Mouse (Mus musculus) forebrain, embryonic 12.5 days (tissue): Measurements from ENCODE around the gene Bcar3. TPM values are rescaled to one million over a fixed set of nuclear protein-coding genes. Genes with fewer than 3 reads are reported as not detected.
A peak's percentile ranks its signal among the peaks of the same experiment; 100 is the strongest.

ENCODE experiments used
- ATAC-seq: fragments of 200-750 bp; cut with Nextera tagmentation; 2 replicates; pipeline ENCODE4 v1.8.0; 2017; ENCODE audit warnings: moderate TSS enrichment; ENCODE audit not compliant: low FRiP score
- H3K27ac ChIP-seq: fragments of 300-500 bp; sonication (generic); 2 replicates; pipeline ENCODE4 v1.5.1; 2016; ENCODE audit warnings: mild to moderate bottlenecking
- H3K27me3 ChIP-seq: fragments of 300-500 bp; sonication (generic); 2 replicates; pipeline ENCODE4 v1.6.1; 2016; ENCODE audit warnings: mild to moderate bottlenecking
- H3K36me3 ChIP-seq: fragments of 300-500 bp; sonication (generic); replicated peaks from 2 replicates; pipeline ENCODE4 v1.6.1; 2016; ENCODE audit warnings: mild to moderate bottlenecking
- H3K4me1 ChIP-seq: fragments of 300-500 bp; sonication (generic); 2 replicates; pipeline ENCODE4 v1.6.1; 2016
- H3K4me2 ChIP-seq: fragments of 300-500 bp; sonication (generic); 2 replicates; pipeline ENCODE4 v1.6.1; 2016; ENCODE audit warnings: mild to moderate bottlenecking, moderate library complexity
- H3K4me3 ChIP-seq: fragments of 300-500 bp; sonication (generic); replicated peaks from 2 replicates; pipeline ENCODE4 v1.5.1; 2016; ENCODE audit warnings: mild to moderate bottlenecking
- H3K9ac ChIP-seq: fragments of 300-500 bp; sonication (generic); 2 replicates; pipeline ENCODE4 v1.6.1; 2016; ENCODE audit warnings: mild to moderate bottlenecking
- H3K9me3 ChIP-seq: fragments of 300-500 bp; sonication (generic); 2 replicates; pipeline ENCODE4 v1.6.1; 2016
- WGBS: fragments of 180-500 bp; shearing (Covaris S2); methylation state at CpG from one replicate; pipeline ENCODE4 v1.1.7; 2016; 5-methylcytosine and 5-hydroxymethylcytosine counted together
- polyA plus RNA-seq: library from polyadenylated mRNA; unstranded; fragments of >200 nt; fragmentation: Nextera tagmentation; extraction: Ambion mirVana; gene quantifications from 2 replicates; pipeline ENCODE4 v1.2.1, GENCODE M21; 2016

The Bcar3 gene
- polyA plus RNA-seq, 1 experiment from 2014 or later = 10.9 TPM

- Histone ChIP-seq H3K9ac (no peak overlapping the region), H3K4me2 (no peak overlapping the region), H3K27me3 (no peaks in the 10 kb centered on the region), H3K4me1 (peaks cover 15% of the 10 kb centered on the region), H3K27ac (no peak overlapping the region), H3K9me3 (no peaks in the 10 kb centered on the region), H3K4me3 (no peak overlapping the region), H3K36me3 (peaks cover 6% of the 10 kb centered on the region; the same call in 1 of the 2 replicates)
- WGBS = 95% methylated on average over 4 of the region's 4 CpGs
- ATAC-seq = no peak
These were observed 226.9 kb downstream of the Bcar3 start for GRCm38 (mm10) chr3:122520875-122521274.

DNA sequence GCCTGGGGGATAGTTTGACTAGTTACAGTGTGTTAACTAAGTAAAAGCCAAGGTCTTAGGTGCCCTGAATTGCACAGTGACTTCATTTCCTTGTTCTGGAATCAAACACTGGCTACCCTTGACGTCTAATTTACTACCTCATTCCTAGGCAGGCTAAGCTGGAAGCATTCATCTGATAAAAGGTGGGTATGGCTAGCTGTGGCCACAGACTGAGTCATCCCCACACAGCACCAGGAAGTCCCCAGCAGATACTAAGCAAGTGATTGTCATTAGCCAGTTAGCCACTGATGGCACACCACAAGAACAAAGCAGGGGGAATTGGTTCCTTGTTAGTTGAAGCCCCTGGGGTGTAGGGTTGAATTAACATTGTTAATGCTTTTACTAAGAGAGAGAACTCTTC is 227.4 kb downstream of the Bcar3 start:
- 25% methylated on average over 1 of the region's 1 CpGs for WGBS
- Histone ChIP-seq H3K9me3 (no peaks in the 10 kb centered on the region), H3K27me3 (no peaks in the 10 kb centered on the region), H3K36me3 (peaks cover 6% of the 10 kb centered on the region; the same call in 1 of the 2 replicates), H3K4me3 (no peak overlapping the region), H3K9ac (no peak overlapping the region), H3K4me2 (no peak overlapping the region), H3K4me1 (peaks cover 15% of the 10 kb centered on the region), H3K27ac (no peak overlapping the region)
- ATAC-seq = no peak

GRCm38 (mm10) chr3:122528477-122528876 is 234.5 kb downstream of the Bcar3 start:
- no peaks in the 10 kb centered on the region for H3K9me3 ChIP-seq
- no peak for ATAC-seq

GRCm38 (mm10) chr3:122535938-122536703 is 242.2 kb downstream of the Bcar3 start:
- no peaks in the 10 kb centered on the region for H3K27me3 ChIP-seq
- H3K4me3 ChIP-seq = no peak overlapping the region
- 88% methylated on average over 8 of the region's 8 CpGs for WGBS
- no peak overlapping the region for H3K9ac ChIP-seq
- no peak overlapping the region for H3K4me2 ChIP-seq
- no peaks in the 10 kb centered on the region for H3K9me3 ChIP-seq
- H3K27ac ChIP-seq = no peak overlapping the region
- peak; percentile 32; the same call in 1 of the 2 replicates for ATAC-seq
- H3K36me3 ChIP-seq = peaks cover 38% of the 10 kb centered on the region
- H3K4me1 ChIP-seq = no peaks in the 10 kb centered on the region

More at GRCm38 (mm10) chr3:122528477-122528876, 234.5 kb downstream of the Bcar3 start:
- H3K36me3 ChIP-seq = peaks cover 11% of the 10 kb centered on the region; the same call in 1 of the 2 replicates
- H3K4me2 ChIP-seq = no peak overlapping the region
- H3K4me1 ChIP-seq = no peaks in the 10 kb centered on the region; the same call in 1 of the 2 replicates
- H3K27ac ChIP-seq = no peak overlapping the region
- H3K9ac ChIP-seq = no peak overlapping the region
- WGBS = 89% methylated on average over 3 of the region's 3 CpGs
- no peaks in the 10 kb centered on the region for H3K27me3 ChIP-seq
- no peak overlapping the region for H3K4me3 ChIP-seq

DNA sequence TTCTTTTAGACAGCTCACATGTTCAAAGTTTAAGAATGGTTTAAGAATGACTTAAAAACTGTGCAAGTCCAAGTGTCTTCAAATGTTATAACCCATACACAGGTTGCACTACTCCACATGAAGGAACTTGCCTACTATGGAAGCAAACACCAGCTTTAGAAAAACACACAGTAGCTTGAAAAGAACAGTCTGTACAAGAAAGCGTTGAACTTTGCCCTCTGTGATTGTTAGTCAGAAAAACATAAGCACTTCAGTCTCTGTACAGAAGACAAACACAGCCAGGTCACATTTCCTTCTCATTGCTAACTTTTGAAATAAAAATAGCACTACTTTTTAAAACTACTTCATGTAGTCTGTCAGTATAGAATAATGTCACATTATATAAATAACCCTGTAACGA is 244.9 kb downstream of the Bcar3 start:
- Histone ChIP-seq H3K4me1 (no peaks in the 10 kb centered on the region), H3K9ac (no peak overlapping the region), H3K27me3 (no peaks in the 10 kb centered on the region), H3K4me2 (no peak overlapping the region), H3K36me3 (peaks cover 63% of the 10 kb centered on the region), H3K27ac (no peak overlapping the region), H3K9me3 (no peaks in the 10 kb centered on the region), H3K4me3 (no peak overlapping the region)
- ATAC-seq = no peak
- WGBS = 91% methylated on average over 2 of the region's 2 CpGs

GRCm38 (mm10) chr3:122539961-122540690 is 246.2 kb downstream of the Bcar3 start:
- Histone ChIP-seq H3K9ac (no peak overlapping the region), H3K4me3 (no peak overlapping the region), H3K27ac (no peak overlapping the region), H3K4me2 (no peak overlapping the region), H3K36me3 (peaks cover 75% of the 10 kb centered on the region), H3K4me1 (no peaks in the 10 kb centered on the region), H3K9me3 (no peaks in the 10 kb centered on the region), H3K27me3 (no peaks in the 10 kb centered on the region)
- ATAC-seq = no peak
- 83% methylated on average over 17 of the region's 17 CpGs for WGBS

- no peak overlapping the region for H3K27ac ChIP-seq
- no peak for ATAC-seq
- no peaks in the 10 kb centered on the region for H3K27me3 ChIP-seq
- H3K4me2 ChIP-seq = no peak overlapping the region
- no peak overlapping the region for H3K9ac ChIP-seq
- H3K4me1 ChIP-seq = no peaks in the 10 kb centered on the region
- H3K36me3 ChIP-seq = peaks cover 81% of the 10 kb centered on the region
- H3K9me3 ChIP-seq = no peaks in the 10 kb centered on the region
- H3K4me3 ChIP-seq = no peak overlapping the region
- WGBS = 86% methylated on average over 4 of the region's 4 CpGs
These were observed 247.0 kb downstream of the Bcar3 start for GRCm38 (mm10) chr3:122540918-122541317.

DNA sequence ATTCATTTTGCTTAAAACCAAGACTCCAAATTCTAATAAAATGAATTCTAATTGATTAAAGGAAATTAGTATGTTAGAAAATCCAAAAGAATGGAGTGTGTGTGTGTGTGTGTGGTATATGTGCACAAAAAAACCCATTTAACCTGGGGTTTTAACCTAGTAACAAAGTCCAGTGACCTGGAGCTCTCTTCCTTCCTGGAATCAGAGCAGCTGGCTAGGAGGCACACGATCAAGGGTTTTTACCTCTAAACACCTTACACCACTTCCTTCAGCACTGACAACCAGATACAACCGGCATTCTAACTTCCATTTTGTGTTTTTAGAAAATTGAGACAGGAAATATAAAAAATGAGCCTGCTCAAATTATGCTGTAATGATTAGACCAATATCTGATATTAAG is 251.4 kb downstream of the Bcar3 start:
- Histone ChIP-seq H3K27ac (no peak overlapping the region), H3K36me3 (peaks cover 78% of the 10 kb centered on the region), H3K27me3 (no peaks in the 10 kb centered on the region), H3K9me3 (no peaks in the 10 kb centered on the region), H3K9ac (no peak overlapping the region), H3K4me2 (no peak overlapping the region), H3K4me3 (no peak overlapping the region), H3K4me1 (no peaks in the 10 kb centered on the region)
- WGBS = 95% methylated on average over 2 of the region's 2 CpGs
- ATAC-seq = no peak

- no peak overlapping the region for H3K27ac ChIP-seq
- no peaks in the 10 kb centered on the region for H3K9me3 ChIP-seq
- H3K4me3 ChIP-seq = no peak overlapping the region
- peaks cover 59% of the 10 kb centered on the region for H3K36me3 ChIP-seq
- no peak overlapping the region for H3K4me2 ChIP-seq
- H3K27me3 ChIP-seq = no peaks in the 10 kb centered on the region
- H3K9ac ChIP-seq = no peak overlapping the region
- WGBS = 92% methylated on average over 4 of the region's 4 CpGs
- ATAC-seq = no peak
- no peaks in the 10 kb centered on the region for H3K4me1 ChIP-seq
These were observed 253.5 kb downstream of the Bcar3 start for GRCm38 (mm10) chr3:122547469-122547868.

GRCm38 (mm10) chr3:122551174-122551573 is 257.2 kb downstream of the Bcar3 start:
- H3K4me3 ChIP-seq = no peak overlapping the region
- H3K27ac ChIP-seq = no peak overlapping the region
- H3K36me3 ChIP-seq = peaks cover 26% of the 10 kb centered on the region
- no peak for ATAC-seq
- 96% methylated on average over 3 of the region's 3 CpGs for WGBS
- no peaks in the 10 kb centered on the region for H3K9me3 ChIP-seq
- no peaks in the 10 kb centered on the region for H3K27me3 ChIP-seq
- H3K4me1 ChIP-seq = peaks cover under 1% of the 10 kb centered on the region; the same call in 1 of the 2 replicates
- H3K4me2 ChIP-seq = no peak overlapping the region
- no peak overlapping the region for H3K9ac ChIP-seq

- Histone ChIP-seq H3K36me3 (peaks cover 16% of the 10 kb centered on the region), H3K27ac (no peak overlapping the region), H3K27me3 (no peaks in the 10 kb centered on the region), H3K9ac (no peak overlapping the region), H3K4me1 (peaks cover 3% of the 10 kb centered on the region; the same call in 1 of the 2 replicates), H3K4me3 (no peak overlapping the region), H3K9me3 (no peaks in the 10 kb centered on the region), H3K4me2 (no peak overlapping the region)
- ATAC-seq = no peak
- 77% methylated on average over 2 of the region's 2 CpGs for WGBS
These were observed 263.8 kb downstream of the Bcar3 start for GRCm38 (mm10) chr3:122557766-122558165.

- no peak for ATAC-seq
- H3K36me3 ChIP-seq = peaks cover 27% of the 10 kb centered on the region
- H3K9ac ChIP-seq = no peak overlapping the region
- 59% methylated on average over 7 of the region's 7 CpGs for WGBS
- H3K9me3 ChIP-seq = no peaks in the 10 kb centered on the region
- H3K4me2 ChIP-seq = no peak overlapping the region
- no peak overlapping the region for H3K4me3 ChIP-seq
- no peak overlapping the region for H3K27ac ChIP-seq
- no peaks in the 10 kb centered on the region for H3K4me1 ChIP-seq
- no peaks in the 10 kb centered on the region for H3K27me3 ChIP-seq
These were observed 271.3 kb downstream of the Bcar3 start for GRCm38 (mm10) chr3:122565285-122565684.
